23 mouse cellular contexts compared by ENCODE assay signal in the genomic region with DNA sequence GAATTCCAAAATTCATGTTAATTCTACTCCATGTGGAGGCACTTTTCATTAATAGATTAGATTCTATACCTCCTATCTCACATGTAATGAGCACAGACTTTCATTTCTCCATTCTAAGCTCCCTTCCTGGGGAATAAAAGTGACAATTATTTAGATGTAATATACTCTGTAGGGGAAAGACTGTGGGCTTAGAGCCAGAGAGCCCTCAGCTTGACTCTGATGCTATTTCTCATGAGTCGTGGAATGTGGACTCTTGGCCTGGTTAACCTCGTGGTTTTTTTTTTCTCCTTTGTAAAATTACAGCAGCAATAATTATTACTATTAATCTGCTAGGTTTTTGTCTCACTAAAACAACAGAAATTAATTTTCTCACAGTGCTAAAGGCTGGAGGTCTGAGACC.
DNase-seq lines count a peak whose midpoint lies in the region; ATAC-seq lines count a peak whose summit lies in the region.
"Had no signal": no experiment of that assay in that cellular context is flagged by ENCODE, and none has a peak within 500 bp of the region (broad histone marks: within the 10 kb centered on the region; RNA-seq: fewer than 3 reads in every experiment).

No protein-coding gene starts in this region.

- no peak for DNase-seq in kidney, adult 18-20 months
- peak; percentile 49 for DNase-seq in kidney, postnatal 10 days
- no peak for DNase-seq in kidney, adult 8-10 months
- peak; percentile 41 to 56 for DNase-seq in kidney, postnatal 4 days
- no peak for DNase-seq in kidney, adult 11 months
- DNase-seq: adrenal gland, adult 8-10 months; adrenal gland, postnatal 14 days; adrenal gland, postnatal 36 days; B cell, adult 2 months; cerebellum, adult 11-12 months; cerebellum, adult 2 months; cerebellum, adult 9-10 months; cerebellum, postnatal 10 days; cerebellum, postnatal 25 days had no signal

- H3K27ac ChIP-seq in kidney, embryonic 14.5 days (ENCODE audit: low read depth, low read length) = no peak overlapping the region
- H3K27ac ChIP-seq: embryonic facial prominence, embryonic 10.5 days; embryonic facial prominence, embryonic 12.5 days; forebrain, embryonic 13.5 days; forebrain, embryonic 15.5 days had no signal

- no peaks in the 10 kb centered on the region for H3K4me1 ChIP-seq in kidney, embryonic 14.5 days (ENCODE audit: control insufficient read depth, insufficient read depth, low read length)
- H3K4me1 ChIP-seq: embryonic facial prominence, embryonic 10.5 days; embryonic facial prominence, embryonic 12.5 days; forebrain, embryonic 13.5 days; forebrain, embryonic 15.5 days had no signal

- no peak overlapping the region for H3K9ac ChIP-seq in kidney, embryonic 14.5 days (ENCODE audit: low read depth, low read length)
- H3K9ac ChIP-seq: embryonic facial prominence, embryonic 12.5 days; forebrain, embryonic 13.5 days; forebrain, embryonic 15.5 days had no signal

- H3K27me3 ChIP-seq in kidney, embryonic 14.5 days (ENCODE audit: control insufficient read depth, insufficient read depth, low read length) = no peaks in the 10 kb centered on the region
- H3K27me3 ChIP-seq: embryonic facial prominence, embryonic 12.5 days; forebrain, embryonic 13.5 days; forebrain, embryonic 15.5 days; Patski had no signal

- no peak overlapping the region for H3K4me2 ChIP-seq in kidney, embryonic 14.5 days (replicated peaks; ENCODE audit: low read depth, low read length)
- H3K4me2 ChIP-seq: embryonic facial prominence, embryonic 12.5 days; forebrain, embryonic 13.5 days; forebrain, embryonic 15.5 days had no signal

- 56% methylated on average over 2 of the region's 2 CpGs for WGBS in kidney, embryonic 14.5 days

- H3K36me3 ChIP-seq in kidney, embryonic 14.5 days (ENCODE audit: control insufficient read depth, insufficient read depth, low read length) = no peaks in the 10 kb centered on the region
- H3K36me3 ChIP-seq: embryonic facial prominence, embryonic 10.5 days; embryonic facial prominence, embryonic 12.5 days; forebrain, embryonic 15.5 days; G1E had no signal

- H3K4me3 ChIP-seq in kidney, embryonic 14.5 days (ENCODE audit: low read length) = no peak overlapping the region
- H3K4me3 ChIP-seq: embryonic facial prominence, embryonic 10.5 days; embryonic facial prominence, embryonic 12.5 days; forebrain, embryonic 13.5 days; forebrain, embryonic 15.5 days had no signal

- ATAC-seq in kidney, embryonic 14.5 days (ENCODE audit: low FRiP score, low TSS enrichment) = peak; percentile 39; the same call in 1 of the 2 replicates
- ATAC-seq: activated CD4-positive, CD25-positive, alpha-beta regulatory T cell, adult 4 months; CD4-positive, CD25-positive, alpha-beta regulatory T cell, adult 4 months; forebrain, embryonic 13.5 days; forebrain, embryonic 15.5 days; Patski had no signal

- H3K9me3 ChIP-seq in kidney, embryonic 14.5 days (ENCODE audit: control insufficient read depth, low read length) = no peaks in the 10 kb centered on the region
- H3K9me3 ChIP-seq: embryonic facial prominence, embryonic 10.5 days; embryonic facial prominence, embryonic 12.5 days; forebrain, embryonic 13.5 days; forebrain, embryonic 15.5 days; G1E had no signal

Comparison
In these comparisons a context has a peak if more than half of its experiments do, and no peak if none do; other contexts are left out.
1. DNase-seq: peak in kidney, postnatal 10 days (single experiment) and kidney, postnatal 4 days (2 of 2); none in kidney, adult 18-20 months (single experiment), kidney, adult 8-10 months (0 of 2) and kidney, adult 11 months (single experiment).